Comparison of ENCODE assay signal across 29 mouse cellular contexts in the genomic region with DNA sequence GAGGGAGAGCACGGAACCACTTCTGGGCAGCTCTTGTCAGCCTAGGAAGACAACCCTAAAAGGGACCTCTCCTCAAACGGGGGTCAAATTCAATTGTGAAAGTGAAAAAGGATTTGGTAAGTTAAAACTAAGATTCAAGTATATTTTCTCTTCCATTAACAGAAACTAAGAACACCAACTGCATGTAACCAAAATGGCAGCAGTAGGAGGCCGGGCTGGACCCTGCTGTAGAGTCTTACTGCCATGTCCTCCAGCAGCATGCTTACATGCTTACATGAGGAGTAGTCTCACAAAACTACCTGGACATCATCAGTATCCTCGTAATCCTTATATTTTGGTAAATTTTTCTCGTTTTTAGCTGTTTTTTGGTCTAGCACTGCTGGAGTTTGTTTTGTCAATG.
DNase-seq lines count a peak whose midpoint lies in the region; ATAC-seq lines count a peak whose summit lies in the region.
"Had no signal": no experiment of that assay in that cellular context is flagged by ENCODE, and none has a peak within 500 bp of the region (broad histone marks: within the 10 kb centered on the region; RNA-seq: fewer than 3 reads in every experiment).

No protein-coding gene starts in this region.

- H3K4me1 ChIP-seq in forebrain, embryonic 10.5 days: peaks cover 15% of the 10 kb centered on the region
- no peaks in the 10 kb centered on the region; the same call in 1 of the 2 replicates for H3K4me1 ChIP-seq in forebrain, embryonic 14.5 days (ENCODE audit: control insufficient read depth, insufficient read depth, low read length)
- H3K4me1 ChIP-seq in hindbrain, embryonic 12.5 days: peaks cover 10% of the 10 kb centered on the region
- H3K4me1 ChIP-seq in hindbrain, embryonic 13.5 days (replicated peaks): peaks cover 11% of the 10 kb centered on the region
- H3K4me1 ChIP-seq: liver, embryonic 13.5 days had no signal

- no peaks in the 10 kb centered on the region for H3K27me3 ChIP-seq in forebrain, embryonic 10.5 days (ENCODE audit: poor library complexity, severe bottlenecking)
- H3K27me3 ChIP-seq in forebrain, embryonic 14.5 days (replicated peaks; ENCODE audit: control insufficient read depth, insufficient read depth, low read length): no peaks in the 10 kb centered on the region
- no peaks in the 10 kb centered on the region for H3K27me3 ChIP-seq in hindbrain, embryonic 12.5 days
- H3K27me3 ChIP-seq in hindbrain, embryonic 13.5 days: no peaks in the 10 kb centered on the region
- H3K27me3 ChIP-seq: CH12.LX; liver, embryonic 13.5 days had no signal

- ATAC-seq in forebrain, embryonic 14.5 days: no peak
- no peak for ATAC-seq in hindbrain, embryonic 12.5 days (ENCODE audit: low FRiP score)
- ATAC-seq in hindbrain, embryonic 13.5 days (ENCODE audit: low FRiP score): no peak
- no peak for ATAC-seq in erythroblast, adult 5-6 weeks (replicated peaks; ENCODE audit: low FRiP score, poor library complexity, severe bottlenecking)
- ATAC-seq: activated CD4-positive, CD25-positive, alpha-beta regulatory T cell, adult 4 months; inflammation-experienced regulatory T-cells, adult 6 months; lung, postnatal 0 days had no signal

- peak overlapping the region; percentile 25; the same call in 1 of the 2 replicates for H3K27ac ChIP-seq in forebrain, embryonic 10.5 days
- H3K27ac ChIP-seq in forebrain, embryonic 14.5 days (ENCODE audit: low read depth, low read length): no peak overlapping the region
- peak overlapping the region; percentile 40; the same call in 1 of the 2 replicates for H3K27ac ChIP-seq in hindbrain, embryonic 12.5 days
- no peak overlapping the region for H3K27ac ChIP-seq in hindbrain, embryonic 13.5 days
- H3K27ac ChIP-seq: liver, embryonic 13.5 days; macrophage had no signal

- H3K9me3 ChIP-seq in forebrain, embryonic 10.5 days: no peaks in the 10 kb centered on the region; the same call in 1 of the 2 replicates
- H3K9me3 ChIP-seq in forebrain, embryonic 14.5 days (replicated peaks; ENCODE audit: control insufficient read depth, low read length): no peaks in the 10 kb centered on the region
- H3K9me3 ChIP-seq in hindbrain, embryonic 12.5 days (replicated peaks): no peaks in the 10 kb centered on the region
- H3K9me3 ChIP-seq in hindbrain, embryonic 13.5 days: no peaks in the 10 kb centered on the region
- H3K9me3 ChIP-seq: liver, embryonic 13.5 days had no signal

- H3K4me3 ChIP-seq in forebrain, embryonic 10.5 days: no peak overlapping the region
- no peak overlapping the region for H3K4me3 ChIP-seq in forebrain, embryonic 14.5 days (ENCODE audit: low read depth, low read length)
- H3K4me3 ChIP-seq in hindbrain, embryonic 12.5 days: no peak overlapping the region
- H3K4me3 ChIP-seq in hindbrain, embryonic 13.5 days: no peak overlapping the region
- H3K4me3 ChIP-seq: liver, embryonic 13.5 days had no signal

- H3K36me3 ChIP-seq in forebrain, embryonic 10.5 days (replicated peaks): peaks cover 3% of the 10 kb centered on the region; the same call in 1 of the 2 replicates
- no peaks in the 10 kb centered on the region for H3K36me3 ChIP-seq in forebrain, embryonic 14.5 days (ENCODE audit: control insufficient read depth, insufficient read depth, low read length)
- 0 out of 2 replicates have a peak, but pooled peaks cover 3% of the 10 kb centered on the region for H3K36me3 ChIP-seq in hindbrain, embryonic 12.5 days
- H3K36me3 ChIP-seq in hindbrain, embryonic 13.5 days: no peaks in the 10 kb centered on the region

- no peak overlapping the region for H3K9ac ChIP-seq in forebrain, embryonic 14.5 days (ENCODE audit: low read length)
- no peak overlapping the region for H3K9ac ChIP-seq in hindbrain, embryonic 12.5 days
- H3K9ac ChIP-seq in hindbrain, embryonic 13.5 days: no peak overlapping the region
- H3K9ac ChIP-seq: liver, embryonic 13.5 days had no signal

- DNase-seq in forebrain, embryonic 10.5 days (ENCODE audit: extremely low spot score, low spot score): no peak
- no peak for DNase-seq in forebrain, embryonic 14.5 days (ENCODE audit: low spot score)
- peak; percentile 9 for DNase-seq in testis, postnatal 10 days (ENCODE audit: low spot score)
- DNase-seq in testis, postnatal 14 days (ENCODE audit: low spot score): no peak
- DNase-seq in left cerebral cortex, adult 11 months (ENCODE audit: low spot score): no peak
- DNase-seq: adrenal gland, adult 2 months; adrenal gland, postnatal 36 days; cerebellum, adult 18-20 months; cerebellum, postnatal 10 days; gastrocnemius, postnatal 25 days; heart, adult 18-20 months; heart, postnatal 4 days; kidney, adult 11 months; kidney, postnatal 14 days; liver, embryonic 13.5 days; lung, adult 18-20 months; right cerebral cortex, adult 18-20 months; spleen, adult 18-20 months; thymus, adult 2 months; thymus, postnatal 36 days had no signal

- 79% methylated on average over 5 of the region's 5 CpGs for WGBS in forebrain, embryonic 10.5 days
- WGBS in forebrain, embryonic 14.5 days: 74% methylated on average over 5 of the region's 5 CpGs
- 86% methylated on average over 5 of the region's 5 CpGs for WGBS in hindbrain, embryonic 12.5 days
- 86% methylated on average over 5 of the region's 5 CpGs for WGBS in hindbrain, embryonic 13.5 days

- no peak overlapping the region for H3K4me2 ChIP-seq in forebrain, embryonic 14.5 days (ENCODE audit: low read length)
- H3K4me2 ChIP-seq in hindbrain, embryonic 12.5 days (replicated peaks): no peak overlapping the region
- H3K4me2 ChIP-seq in hindbrain, embryonic 13.5 days: no peak overlapping the region
- H3K4me2 ChIP-seq: heart, embryonic 11.5 days; liver, embryonic 13.5 days had no signal

Comparison
In these comparisons a context has a peak if more than half of its experiments do, and no peak if none do; other contexts are left out.
1. H3K27ac ChIP-seq: peak in forebrain, embryonic 10.5 days (single experiment) and hindbrain, embryonic 12.5 days (single experiment); none in forebrain, embryonic 14.5 days (single experiment) and hindbrain, embryonic 13.5 days (single experiment).